Mouse (Mus musculus) testis, adult 2 months (tissue): ENCODE data around the gene Il11ra1.
A peak's percentile ranks its signal among the peaks of the same experiment; 100 is the strongest.

ENCODE experiments used
- CTCF ChIP-seq: fragments of 200-500 bp; IDR thresholded peaks from 2 replicates; pipeline ENCODE4 v1.5.1; 2012; ENCODE audit warnings: low read depth, mild to moderate bottlenecking, inconsistent platforms, low read length, moderate library complexity; ENCODE audit not compliant: control insufficient read depth, insufficient read depth, insufficient replicate concordance
- POLR2A ChIP-seq: fragments of 200-500 bp; IDR thresholded peaks from 2 replicates; pipeline ENCODE4 v1.6.1; 2012; ENCODE audit warnings: low read depth, mild to moderate bottlenecking, inconsistent platforms, low read length, moderate library complexity; ENCODE audit not compliant: control insufficient read depth

GRCm38 (mm10) chr4:41760288-41760721 lies 60.5 kb downstream of the Il11ra1 start:
- TF ChIP-seq POLR2A = peak; percentile 55; the same call in 1 of the 2 replicates
- TF ChIP-seq CTCF = no peak
